Mouse (Mus musculus) midbrain, postnatal 0 days (tissue): ENCODE measurements at regions not wholly inside any gene's neighbourhood (a gene's known extent, or its start where the extent isn't known, plus 50 kb on each side); places are given as distances from the start of the nearest gene placed in this dataset.
"Not testable (repeated sequence)": the region's sequence is repeated elsewhere in the genome, so short reads cannot be mapped to it uniquely, and the experiment has no call there.

ENCODE experiments used
- ATAC-seq: fragments of 200-750 bp; cut with Nextera tagmentation; 2 replicates; pipeline ENCODE4 v1.8.0; 2017; ENCODE audit warnings: moderate number of reproducible peaks, mild to moderate bottlenecking, moderate TSS enrichment, moderate library complexity; ENCODE audit not compliant: low FRiP score
- DNase-seq: peaks from one replicate; pipeline ENCODE4 v3.0.0-alpha.2; 2015; ENCODE audit warnings: low spot score
- H3K27ac ChIP-seq: fragments of 300-500 bp; sonication (generic); 2 replicates; pipeline ENCODE4 v1.5.1; 2014; ENCODE audit warnings: low read depth, mild to moderate bottlenecking, low read length, mixed read lengths
- H3K27me3 ChIP-seq: fragments of 300-500 bp; sonication (generic); 2 replicates; pipeline ENCODE4 v1.6.1; 2014; ENCODE audit warnings: low read length, control low read depth, mixed read lengths; ENCODE audit not compliant: insufficient read depth
- H3K36me3 ChIP-seq: fragments of 300-500 bp; sonication (generic); 2 replicates; pipeline ENCODE4 v1.6.1; 2014; ENCODE audit warnings: low read length, control low read depth, mixed read lengths; ENCODE audit not compliant: insufficient read depth
- H3K4me1 ChIP-seq: fragments of 300-500 bp; sonication (generic); 2 replicates; pipeline ENCODE4 v1.6.1; 2014; ENCODE audit warnings: mild to moderate bottlenecking, control low read depth, antibody characterized with exemption, low read length, mixed read lengths; ENCODE audit not compliant: insufficient read depth
- H3K4me2 ChIP-seq: fragments of 300-500 bp; sonication (generic); 2 replicates; pipeline ENCODE4 v1.6.1; 2014; ENCODE audit warnings: low read depth, mild to moderate bottlenecking, low read length, mixed read lengths; ENCODE audit not compliant: poor library complexity, severe bottlenecking
- H3K4me3 ChIP-seq: fragments of 300-500 bp; sonication (generic); 2 replicates; pipeline ENCODE4 v1.5.1; 2014; ENCODE audit warnings: low read depth, mild to moderate bottlenecking, low read length, moderate library complexity
- H3K9ac ChIP-seq: fragments of 300-500 bp; sonication (generic); replicated peaks from 2 replicates; pipeline ENCODE4 v1.6.1; 2014; ENCODE audit warnings: mild to moderate bottlenecking, low read length, moderate library complexity, mixed read lengths; ENCODE audit not compliant: poor library complexity, severe bottlenecking
- H3K9me3 ChIP-seq: fragments of 300-500 bp; sonication (generic); 2 replicates; pipeline ENCODE4 v1.6.1; 2016; ENCODE audit warnings: low read length, control low read depth
- CTCF ChIP-seq: IDR thresholded peaks from 2 replicates; pipeline ENCODE4 v1.5.1; 2016; ENCODE audit warnings: antibody characterized with exemption, mild to moderate bottlenecking
- WGBS: fragments of 180-500 bp; shearing (Covaris S2); extraction: QIAGEN DNeasy Blood & Tissue Kit; methylation state at CpG from one replicate; pipeline ENCODE4 v1.1.7; 2014; 5-methylcytosine and 5-hydroxymethylcytosine counted together

DNA sequence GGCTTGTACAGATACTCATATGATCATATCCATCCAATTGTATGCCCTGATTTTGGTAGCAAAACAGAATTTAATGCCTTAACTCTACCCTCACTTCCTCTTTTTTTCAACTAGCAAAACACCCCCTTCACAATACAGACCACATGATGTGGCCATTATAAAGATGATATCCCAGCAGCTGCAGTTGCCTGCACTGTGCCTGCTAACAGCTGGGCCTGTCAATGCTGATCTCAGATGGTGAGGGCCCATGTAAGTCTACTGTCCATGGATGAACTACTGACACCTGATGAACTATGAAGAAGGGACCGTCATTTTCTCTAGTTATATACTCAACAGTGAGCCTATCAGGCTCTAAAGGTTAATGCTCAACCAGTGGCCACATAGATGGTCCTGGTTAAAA lies 191.8 kb upstream of the Fmr1 start:
- 79% methylated on average over 1 of the region's 1 CpGs for WGBS
- DNase-seq (no peak), ATAC-seq (no peak)
- no peak overlapping the region for H3K9ac ChIP-seq
- H3K9me3 ChIP-seq = no peaks in the 10 kb centered on the region
- H3K4me1 ChIP-seq = no peaks in the 10 kb centered on the region
- H3K36me3 ChIP-seq = no peaks in the 10 kb centered on the region
- no peaks in the 10 kb centered on the region for H3K27me3 ChIP-seq
- no peak for TF ChIP-seq CTCF
- no peak overlapping the region for H3K27ac ChIP-seq
- H3K4me2 ChIP-seq = no peak overlapping the region
- no peak overlapping the region for H3K4me3 ChIP-seq

GRCm38 (mm10) chrX:68492052-68492451 lies 186.3 kb upstream of the Fmr1 start:
- H3K27ac ChIP-seq, H3K4me2 ChIP-seq, H3K9me3 ChIP-seq, H3K27me3 ChIP-seq, H3K36me3 ChIP-seq, DNase-seq, H3K9ac ChIP-seq, H3K4me1 ChIP-seq, ATAC-seq, H3K4me3 ChIP-seq: not testable (repeated sequence)
- WGBS = 62% methylated on average over 1 of the region's 1 CpGs

- no peak for TF ChIP-seq CTCF
- no peaks in the 10 kb centered on the region for H3K4me1 ChIP-seq
- no peaks in the 10 kb centered on the region for H3K27me3 ChIP-seq
- H3K27ac ChIP-seq = no peak overlapping the region
- H3K36me3 ChIP-seq = no peaks in the 10 kb centered on the region
- H3K4me2 ChIP-seq = no peak overlapping the region
- no peaks in the 10 kb centered on the region for H3K9me3 ChIP-seq
- no peak overlapping the region for H3K9ac ChIP-seq
- no peak overlapping the region for H3K4me3 ChIP-seq
- 60% methylated on average over 2 of the region's 2 CpGs for WGBS
- ATAC-seq (no peak), DNase-seq (peak; percentile 1)
Observed at GRCm38 (mm10) chrX:68494398-68495143, 183.8 kb upstream of the Fmr1 start.

- H3K9ac ChIP-seq = no peak overlapping the region
- 69% methylated on average over 3 of the region's 3 CpGs for WGBS
- H3K9me3 ChIP-seq = no peaks in the 10 kb centered on the region
- H3K36me3 ChIP-seq = no peaks in the 10 kb centered on the region
- TF ChIP-seq CTCF = no peak
- peak; percentile 2 for DNase-seq
- H3K27ac ChIP-seq = no peak overlapping the region
- no peaks in the 10 kb centered on the region for H3K4me1 ChIP-seq
- no peak overlapping the region for H3K4me3 ChIP-seq
- no peaks in the 10 kb centered on the region for H3K27me3 ChIP-seq
- no peak overlapping the region for H3K4me2 ChIP-seq
- ATAC-seq = no peak
Observed at GRCm38 (mm10) chrX:68495144-68495493, 183.2 kb upstream of the Fmr1 start.

GRCm38 (mm10) chrX:68495751-68496150 lies 182.6 kb upstream of the Fmr1 start:
- Histone ChIP-seq H3K4me2 (no peak overlapping the region), H3K4me3 (no peak overlapping the region), H3K27me3 (no peaks in the 10 kb centered on the region), H3K4me1 (no peaks in the 10 kb centered on the region), H3K9ac (no peak overlapping the region), H3K9me3 (no peaks in the 10 kb centered on the region), H3K36me3 (no peaks in the 10 kb centered on the region), H3K27ac (no peak overlapping the region)
- WGBS = 87% methylated on average over 5 of the region's 5 CpGs
- no peak for TF ChIP-seq CTCF
- ATAC-seq (no peak), DNase-seq (no peak)

DNA sequence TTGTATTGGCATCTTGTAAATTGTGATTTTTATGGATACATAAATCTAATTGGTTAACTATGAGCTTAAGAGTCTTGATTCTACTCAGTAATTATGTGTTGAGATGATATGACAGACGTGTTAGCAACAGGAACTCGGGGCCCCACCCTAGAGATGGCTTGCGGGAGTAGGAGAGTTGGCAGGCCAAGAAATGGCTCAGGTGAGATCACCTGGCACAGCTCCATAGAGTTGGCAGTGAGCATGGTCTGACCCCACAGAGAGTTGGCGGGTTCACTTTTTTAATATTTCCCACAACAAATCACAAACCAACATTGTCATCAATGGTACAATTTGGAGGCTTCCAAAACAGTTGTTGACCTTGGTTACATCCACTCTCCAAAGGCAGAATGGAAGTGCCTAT lies 180.5 kb upstream of the Fmr1 start:
- no peaks in the 10 kb centered on the region for H3K9me3 ChIP-seq
- no peaks in the 10 kb centered on the region for H3K4me1 ChIP-seq
- TF ChIP-seq CTCF = no peak
- 88% methylated on average over 4 of the region's 4 CpGs for WGBS
- no peak overlapping the region for H3K27ac ChIP-seq
- ATAC-seq = no peak
- no peak overlapping the region for H3K9ac ChIP-seq
- DNase-seq = no peak
- H3K4me2 ChIP-seq = no peak overlapping the region
- H3K27me3 ChIP-seq = no peaks in the 10 kb centered on the region
- no peaks in the 10 kb centered on the region for H3K36me3 ChIP-seq
- H3K4me3 ChIP-seq = no peak overlapping the region
